Mouse (Mus musculus) right cerebral cortex, postnatal 25 days (tissue): ENCODE measurements around the gene Agtpbp1.

Experiments
- DNase-seq: peaks from one replicate; pipeline ENCODE4 v3.0.0; 2022

Agtpbp1 gene

GRCm38 (mm10) chr13:59407182-59407581 is 177.8 kb downstream of the Agtpbp1 start:
- no peak for DNase-seq

GRCm38 (mm10) chr13:59402026-59402775 is 182.8 kb downstream of the Agtpbp1 start:
- peak; percentile 69 for DNase-seq

GRCm38 (mm10) chr13:59397571-59397970 is 187.5 kb downstream of the Agtpbp1 start:
- DNase-seq: no peak
